Mouse (Mus musculus): ENCODE results near the gene Pcgf1. TPM values are rescaled to one million over a fixed set of nuclear protein-coding genes. Genes with fewer than 3 reads are reported as not detected.

The Pcgf1 gene
- total RNA-seq, 2 experiments from 2014 or later, result 6.7 to 7.8 TPM

DNA sequence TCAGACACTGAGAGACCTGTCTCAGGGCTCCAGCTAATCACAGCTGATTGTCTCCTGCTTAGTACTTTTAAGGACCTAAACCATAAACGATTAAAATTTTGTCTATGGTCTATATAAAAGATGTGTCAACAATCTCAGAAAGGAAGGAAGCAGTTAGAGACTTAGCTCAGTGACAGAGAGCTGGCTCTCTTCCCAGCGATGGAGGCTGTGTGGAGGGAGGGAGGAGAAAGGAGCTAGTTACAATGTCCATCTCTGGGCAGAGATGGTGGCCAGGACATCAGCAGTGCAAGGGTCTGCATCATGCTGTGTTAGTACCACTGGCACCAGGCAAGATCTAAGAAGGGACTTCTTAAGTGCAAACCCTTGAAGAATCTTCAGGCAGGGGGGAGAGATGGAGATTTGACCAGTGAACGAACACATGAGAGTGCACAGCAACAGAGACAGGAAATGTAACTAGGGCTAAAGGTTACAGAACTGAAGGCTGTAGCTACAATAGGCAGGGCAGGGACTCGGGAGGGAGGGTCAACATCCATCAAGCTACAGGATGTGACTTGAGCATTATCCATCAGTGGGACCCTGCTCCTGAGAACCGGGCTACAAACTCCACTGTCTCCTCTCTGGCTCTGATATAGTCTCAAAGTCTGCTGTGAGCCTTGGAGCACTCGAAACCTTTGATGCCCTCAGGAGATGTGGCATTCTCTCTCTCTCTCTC is 14.9 kb downstream of the Pcgf1 start:
- intact Hi-C loops (cut with DNase I), result no loop called here
- DNase-seq, result no peak

DNA sequence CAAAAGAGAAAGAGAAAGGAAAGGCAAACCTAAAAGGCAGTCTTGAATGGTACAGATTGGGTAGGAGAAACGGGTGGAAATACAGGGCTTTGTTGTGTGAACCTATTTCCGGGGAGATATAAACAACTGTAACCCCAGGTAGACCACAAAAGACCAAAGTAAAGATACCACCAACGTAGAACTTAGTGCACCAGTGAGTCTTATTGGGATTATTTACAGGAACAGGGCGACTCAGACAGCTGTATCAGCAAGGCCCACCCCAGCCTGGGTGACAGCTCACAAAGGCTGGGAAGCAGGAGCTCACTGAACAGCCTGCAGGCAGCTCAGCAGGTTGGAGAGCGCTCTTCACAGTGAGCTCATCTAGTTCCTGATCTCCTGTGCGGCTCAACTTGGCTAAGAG is 18.3 kb downstream of the Pcgf1 start:
- intact Hi-C loops (cut with DNase I), result no loop called here
- no peak for DNase-seq

- DNase-seq, result no peak
- intact Hi-C loops (cut with DNase I), result no loop called here
Observed at GRCm38 (mm10) chr6:83098411-83098810, 20.7 kb downstream of the Pcgf1 start.

- peak; percentile 85 to 89 for DNase-seq
- intact Hi-C loops (cut with DNase I), result loop anchor here (1.0 to 2.0 kb wide), 3 partner anchors 23 to 103 kb away; partner anchors contain the start of gene Aup1
Observed at GRCm38 (mm10) chr6:83101316-83101687, 23.6 kb downstream of the Pcgf1 start, which contains the start of the genes Ccdc142 and Gm42688. Gene Ccdc142, plus strand, starts transcription at chr6:83101601. Gene Gm42688, plus strand, starts transcription at chr6:83101617.

DNA sequence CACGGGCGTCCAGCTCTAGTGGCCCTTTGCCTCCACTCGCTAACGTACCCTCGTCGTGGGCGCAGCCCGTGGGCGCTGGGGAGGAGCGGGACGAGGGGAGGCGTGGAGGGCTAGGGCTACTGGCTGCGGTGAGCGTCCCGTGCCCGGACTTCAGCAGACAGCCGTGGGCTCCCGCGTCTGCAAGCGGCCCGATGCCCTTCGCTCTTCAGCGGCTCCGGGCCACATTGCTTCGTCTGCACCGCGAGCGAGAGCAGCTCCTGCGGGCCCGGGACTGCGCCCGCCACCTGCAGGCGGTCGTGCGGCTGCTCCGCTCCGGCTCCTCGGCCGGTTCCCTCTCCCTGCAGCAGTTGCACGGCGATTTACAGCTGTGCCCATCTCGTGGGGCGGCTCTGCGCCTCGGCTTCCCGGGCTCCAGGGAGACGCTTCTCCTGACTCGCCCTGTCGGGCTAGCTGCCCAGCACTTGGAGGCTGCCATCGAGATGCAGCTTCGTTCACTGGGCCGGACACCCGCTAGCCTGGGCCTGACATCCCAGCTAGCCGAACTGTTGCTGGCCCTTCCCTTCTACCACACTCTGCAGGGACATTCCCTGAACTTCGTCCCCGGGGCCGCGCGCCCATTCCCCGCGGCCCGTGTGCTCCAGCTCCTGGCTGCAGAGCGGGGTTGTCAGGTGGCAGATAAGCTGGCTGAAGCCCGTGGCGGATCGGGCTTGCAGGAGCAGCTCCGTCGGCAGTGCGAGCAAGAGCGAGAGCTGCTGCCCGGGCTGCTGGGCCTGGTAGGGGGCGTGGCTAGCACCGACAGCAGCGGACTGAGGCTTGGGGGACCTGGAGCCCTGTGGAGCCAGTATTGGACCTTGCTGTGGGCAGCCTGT is 24.3 kb downstream of the Pcgf1 start:
- intact Hi-C loops (cut with DNase I), result loop anchor here (1.0 to 2.0 kb wide), 3 partner anchors 23 to 104 kb away; partner anchors contain the start of gene Aup1
- DNase-seq, result peak; percentile 68 to 74

DNA sequence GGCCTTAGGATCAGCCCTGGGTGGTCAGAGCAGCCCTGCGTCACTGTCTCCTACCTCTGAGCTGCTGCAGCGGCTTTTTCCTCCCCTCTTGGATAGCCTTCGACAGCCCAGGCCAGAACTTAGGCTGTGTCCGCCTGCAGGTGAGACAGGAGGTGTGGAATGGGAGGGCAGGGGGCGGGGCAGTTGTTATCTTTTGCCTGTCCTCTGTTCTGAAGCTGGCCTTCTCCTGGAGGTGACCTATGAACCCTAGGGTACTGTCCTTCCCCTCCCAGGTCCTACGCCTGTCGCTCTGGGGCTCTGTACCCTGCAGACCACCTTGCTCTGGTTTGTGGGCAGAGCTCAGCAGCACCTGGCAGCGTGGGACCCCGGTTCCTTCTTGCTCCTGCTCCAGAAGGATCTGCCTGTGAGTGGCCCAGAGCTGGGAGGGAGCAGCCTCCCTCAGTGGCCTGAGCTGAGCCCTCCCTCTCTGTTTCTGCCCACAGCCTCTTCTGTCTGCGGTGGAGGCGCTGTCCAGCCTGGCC is 25.5 kb downstream of the Pcgf1 start:
- DNase-seq, result no peak
- intact Hi-C loops (cut with DNase I), result no loop called here

GRCm38 (mm10) chr6:83104158-83104557 is 26.5 kb downstream of the Pcgf1 start:
- DNase-seq, result no peak
- intact Hi-C loops (cut with DNase I), result no loop called here

- intact Hi-C loops (cut with DNase I), result no loop called here
- DNase-seq, result peak; percentile 76 to 85
Observed at GRCm38 (mm10) chr6:83107566-83108400, 30.1 kb downstream of the Pcgf1 start.

DNA sequence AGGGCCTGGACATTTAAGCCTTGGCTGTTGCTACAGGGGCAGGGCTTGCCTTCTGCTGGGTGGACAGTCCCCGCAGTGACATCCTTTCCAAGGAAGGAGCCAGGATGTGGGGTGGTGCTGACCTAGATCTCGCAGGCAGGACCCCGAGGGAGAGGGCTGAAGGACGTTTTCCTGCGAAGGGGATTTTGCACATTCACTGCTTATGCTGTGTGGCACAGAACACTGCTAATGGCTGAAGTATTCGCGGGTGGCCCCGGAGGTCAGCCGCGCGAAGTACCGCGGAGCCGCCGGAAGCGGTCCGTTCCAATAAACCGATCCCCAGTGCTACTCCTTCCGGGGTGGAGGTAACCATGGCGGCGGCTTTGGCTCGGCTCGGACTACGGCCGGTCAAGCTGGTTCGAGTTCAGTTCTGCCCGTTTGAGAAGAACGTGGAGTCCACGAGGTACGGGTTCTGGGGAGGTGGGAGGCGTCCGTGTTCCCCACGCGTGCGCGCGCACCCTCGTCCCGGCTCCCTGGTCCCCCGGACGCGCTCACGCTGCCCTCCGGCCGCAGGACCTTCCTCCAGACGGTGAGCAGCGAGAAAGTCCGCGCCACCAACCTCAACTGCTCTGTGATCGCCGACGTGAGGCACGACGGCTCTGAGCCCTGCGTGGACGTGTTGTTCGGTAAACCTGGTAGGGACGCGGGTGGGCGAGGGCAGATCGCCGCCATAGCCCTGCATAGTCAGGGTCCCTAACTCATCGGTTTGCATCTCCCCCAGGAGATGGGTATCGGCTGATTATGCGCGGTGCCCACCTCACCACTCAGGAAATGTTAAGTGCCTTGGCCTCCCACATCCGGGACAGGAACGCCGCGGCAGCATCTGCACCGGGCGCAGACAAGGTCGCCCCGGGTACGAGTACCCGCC is 31.3 kb downstream of the Pcgf1 start, which contains the start of gene Mrpl53:
Gene Mrpl53, plus strand, starts transcription at position 279 of the 907 bp plus-strand sequence.
- peak; percentile 81 to 89 for DNase-seq
- intact Hi-C loops (cut with DNase I), result no loop called here

DNA sequence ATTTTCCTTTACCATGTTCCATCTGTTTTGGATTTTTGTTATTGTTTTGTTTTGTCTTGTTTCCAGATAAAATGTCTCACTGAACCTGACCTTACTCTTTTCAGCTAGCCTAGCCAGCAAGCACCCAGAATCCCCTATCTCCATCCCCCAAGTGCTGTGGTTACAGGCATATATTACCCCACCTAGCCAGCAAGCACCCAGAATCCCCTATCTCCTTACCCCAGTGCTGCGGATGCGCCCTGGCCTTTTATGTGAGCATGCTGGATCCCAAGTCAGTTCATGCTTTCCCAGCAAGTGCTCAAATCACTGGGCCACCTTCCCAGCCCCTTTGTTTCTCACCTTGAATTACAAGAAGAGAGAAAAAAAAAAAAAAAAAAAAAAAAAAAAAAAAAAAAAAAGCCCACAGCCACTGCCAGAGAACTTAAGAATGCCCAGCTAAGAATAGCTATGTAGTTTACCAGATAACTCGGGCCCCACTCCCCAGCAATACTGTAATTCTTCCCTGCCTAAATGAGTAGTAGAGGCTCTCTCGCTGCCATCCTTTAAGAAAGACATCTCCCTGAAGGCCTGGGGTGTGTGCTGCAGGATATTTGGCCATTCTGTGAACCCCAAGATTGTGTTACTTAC is 34.0 kb downstream of the Pcgf1 start:
- intact Hi-C loops (cut with DNase I), result no loop called here
- no peak for DNase-seq

GRCm38 (mm10) chr6:83115011-83115671 is 37.5 kb downstream of the Pcgf1 start, which contains the start of gene Mogs:
Gene Mogs, plus strand, starts transcription at chr6:83115496.
- intact Hi-C loops (cut with DNase I), result loop anchor here (5.0 kb wide), 1 partner anchor 152 kb away; no protein-coding TSS in a partner anchor
- DNase-seq, result peak; percentile 97

GRCm38 (mm10) chr6:83115682-83116372 is 38.2 kb downstream of the Pcgf1 start:
- DNase-seq, result no peak
- intact Hi-C loops (cut with DNase I), result loop anchor here (2.0 to 5.0 kb wide), 2 partner anchors 45 to 151 kb away; no protein-coding TSS in a partner anchor

- DNase-seq, result no peak
- intact Hi-C loops (cut with DNase I), result loop anchor here (2.0 to 5.0 kb wide), 2 partner anchors 44 to 151 kb away; no protein-coding TSS in a partner anchor
Observed at GRCm38 (mm10) chr6:83116373-83117164, 38.9 kb downstream of the Pcgf1 start.

- intact Hi-C loops (cut with DNase I), result loop anchor here (2.0 to 5.0 kb wide), 2 partner anchors 44 to 150 kb away; no protein-coding TSS in a partner anchor
- DNase-seq, result no peak
Observed at GRCm38 (mm10) chr6:83117165-83117438, 39.4 kb downstream of the Pcgf1 start.

GRCm38 (mm10) chr6:83117616-83118015 is 39.9 kb downstream of the Pcgf1 start:
- no peak for DNase-seq

GRCm38 (mm10) chr6:83118369-83118768 is 40.7 kb downstream of the Pcgf1 start:
- intact Hi-C loops (cut with DNase I), result loop anchor here (5.0 kb wide), 1 partner anchor 149 kb away; no protein-coding TSS in a partner anchor
- no peak for DNase-seq

More at GRCm38 (mm10) chr6:83117616-83118015, 39.9 kb downstream of the Pcgf1 start:
- intact Hi-C loops (cut with DNase I), result loop anchor here (2.0 to 5.0 kb wide), 2 partner anchors 43 to 150 kb away; no protein-coding TSS in a partner anchor

All from heart, postnatal 14 days (tissue).